Mouse (Mus musculus) cortical plate, adult 2 months (tissue): ENCODE measurements around the gene Slc17a2.

ENCODE experiments used
- CTCF ChIP-seq: fragments of 200-500 bp; IDR thresholded peaks from 2 replicates; pipeline ENCODE4 v1.5.1; 2011; ENCODE audit warnings: mild to moderate bottlenecking, control low read depth, low read length; ENCODE audit not compliant: insufficient read depth; ENCODE audit errors: extremely low read depth
- POLR2A ChIP-seq: fragments of 200-500 bp; IDR thresholded peaks from 2 replicates; pipeline ENCODE4 v1.6.1; 2011; ENCODE audit warnings: mild to moderate bottlenecking, low read length, control low read depth; ENCODE audit not compliant: insufficient read depth; ENCODE audit errors: extremely low read depth

- TF ChIP-seq POLR2A, result no peak
- TF ChIP-seq CTCF, result no peak
Measured at GRCm38 (mm10) chr13:23816148-23816547, 9.4 kb downstream of the Slc17a2 start.
